Mouse (Mus musculus) B cell, adult 67 days (primary cell): ENCODE results near the gene Atp6ap1l. TPM values are rescaled to one million over a fixed set of nuclear protein-coding genes. Genes with fewer than 3 reads are reported as not detected.

ENCODE experiments used
- total RNA-seq, 2 experiments: library from RNA; stranded (reverse); gene quantifications; 4 replicates each; pipeline ENCODE4 v1.2.4; 2023

Gene Atp6ap1l
- total RNA-seq: not detected

DNA sequence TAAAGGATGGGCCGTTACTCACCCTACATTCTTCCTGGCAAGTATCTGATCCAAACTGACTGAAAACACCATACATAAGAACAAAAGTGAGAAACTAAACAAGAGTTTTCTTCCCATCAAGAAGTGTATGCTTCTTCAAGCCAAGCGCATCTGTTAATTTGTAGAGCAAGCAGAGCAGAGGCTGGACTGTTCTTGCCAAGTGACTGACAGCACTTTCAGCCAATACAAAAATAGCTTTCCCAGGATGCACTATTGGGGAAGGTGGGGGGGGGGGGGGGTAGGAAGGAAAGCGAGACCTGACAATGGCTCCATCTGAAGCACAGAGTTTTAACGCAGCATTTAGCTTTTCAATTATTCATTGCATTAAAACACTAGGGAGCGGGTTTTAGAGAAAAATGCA is at the start of gene Atp6ap1l:
TSS of gene Atp6ap1l (minus strand) at position 180 of the 400 bp plus-strand sequence.

DNA sequence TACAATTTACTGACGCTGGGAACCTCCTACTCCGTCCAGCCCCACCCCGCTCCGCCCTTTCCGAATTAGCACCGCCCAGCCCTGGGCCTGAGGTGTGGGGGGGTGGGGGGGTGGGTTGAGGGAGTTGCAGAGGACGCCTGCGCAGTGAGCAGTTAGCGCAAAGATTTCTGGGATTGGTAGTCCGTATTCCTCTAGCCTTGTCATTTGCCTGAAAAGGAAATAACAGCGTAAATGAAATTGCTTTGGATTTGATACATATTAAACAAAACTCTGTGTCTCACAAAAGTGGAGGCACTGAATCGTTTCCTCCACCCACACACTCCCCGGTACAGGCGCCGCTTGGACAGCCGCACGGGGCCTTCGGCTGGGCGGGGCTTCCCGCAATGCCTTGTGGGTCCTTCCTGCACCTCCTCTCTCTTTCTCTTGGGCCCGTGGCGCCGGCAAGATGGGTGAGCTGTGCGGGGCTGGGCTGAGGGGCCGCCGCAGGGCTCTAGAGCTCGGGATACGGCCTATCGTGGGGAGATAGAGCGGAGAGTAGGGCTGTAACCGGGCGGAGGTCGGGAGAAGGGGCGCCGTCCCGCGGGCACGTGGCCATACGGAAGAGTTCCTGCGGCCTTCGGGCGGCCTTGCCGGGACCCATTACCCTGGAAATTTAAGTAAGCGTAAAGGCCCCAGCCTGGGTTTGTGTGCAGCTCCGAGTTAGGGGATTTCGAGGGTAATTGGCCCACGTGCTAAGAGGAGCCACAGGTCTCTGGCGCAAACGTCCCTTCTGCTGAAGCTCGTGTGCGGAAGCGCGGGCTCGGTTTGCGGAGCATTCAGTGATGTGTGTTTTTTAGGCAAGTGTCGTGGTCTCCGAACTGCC is 17.8 kb upstream of the Atp6ap1l start, which contains the start of gene Rps23:
TSS of gene Rps23 (plus strand) at position 208 of the 862 bp plus-strand sequence.

Other genes starting within 250 kb of the Atp6ap1l start
- 100 to 1,000 TPM; 863 to 877 TPM for gene Rps23, start 17.6 kb upstream of the Atp6ap1l start, total RNA-seq